Mouse (Mus musculus) urinary bladder, postnatal 36 days (tissue): Measurements from ENCODE around the gene Gnl2.
A peak's percentile ranks its signal among the peaks of the same experiment; 100 is the strongest.

Source experiments
- DNase-seq, 2 experiments: peaks; one replicate each; pipeline ENCODE4 v3.0.0; 2022; ENCODE audit warnings: low spot score in 2 of 2, mixed read lengths in 1 of 2

Gene Gnl2

DNA sequence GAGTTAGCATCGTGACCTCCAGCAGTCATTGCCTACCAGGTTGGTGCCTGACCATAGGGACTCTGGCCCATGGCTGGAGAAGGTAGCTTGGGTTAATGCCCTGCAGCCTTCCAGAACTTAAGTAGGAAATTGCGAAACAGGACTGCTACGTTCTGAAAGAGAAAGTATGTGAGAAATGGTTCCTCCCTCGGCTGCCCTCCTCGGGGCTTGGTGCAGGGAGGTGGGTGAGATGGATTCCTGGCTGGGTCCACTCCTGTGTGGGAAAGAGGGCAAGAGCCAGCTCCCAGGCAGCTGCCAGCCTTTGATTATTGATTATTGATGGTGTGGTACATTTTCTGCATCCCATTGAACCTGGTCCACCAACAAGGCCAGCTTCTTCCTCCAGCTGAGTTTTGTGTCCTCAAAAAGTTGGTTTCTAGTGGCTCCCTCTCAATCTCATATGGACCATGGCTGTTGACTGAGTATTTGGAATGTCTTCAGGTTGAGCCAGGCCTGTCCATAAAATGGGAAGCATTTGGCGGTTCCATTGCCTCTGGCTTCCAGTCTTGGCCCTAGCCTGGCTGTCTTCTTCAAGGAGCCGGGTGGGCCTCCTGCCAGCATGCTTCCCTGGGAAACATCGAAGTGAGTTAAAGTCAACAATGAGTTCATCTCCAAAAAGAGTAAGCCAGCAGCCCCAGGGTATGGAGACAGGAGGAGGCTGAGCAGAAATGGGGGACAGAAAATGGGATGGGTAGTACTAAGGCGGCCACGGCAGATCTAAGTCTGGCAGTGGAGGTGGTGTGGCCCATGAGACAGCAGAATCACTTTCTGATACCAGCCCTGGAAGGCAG, at the start of gene Gnl2:
Gnl2 (plus strand) TSS at position 780 of the 830 bp plus-strand sequence.
- peak in 1 of 2 experiments; percentile 63 for DNase-seq

DNA sequence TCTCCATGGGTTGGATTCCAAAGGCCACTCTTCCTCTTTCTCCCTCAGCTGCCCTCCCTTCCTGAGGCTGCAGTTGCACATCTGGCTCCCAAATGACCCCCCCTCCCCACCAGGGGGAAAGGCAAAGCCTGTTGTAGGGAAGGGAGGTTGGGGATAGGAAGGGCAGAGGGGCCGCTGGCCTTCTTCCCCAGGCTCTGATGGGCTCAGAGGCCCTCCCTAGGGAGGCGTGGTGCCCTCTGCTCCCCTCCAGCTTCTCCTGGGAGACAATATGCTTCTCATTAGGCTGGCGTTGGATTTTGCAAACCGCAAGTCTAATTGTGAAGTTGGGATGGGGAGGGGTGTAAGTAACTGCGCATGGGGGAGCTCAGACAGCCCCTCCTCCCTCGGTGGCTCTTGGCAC, 47.7 kb upstream of the Gnl2 start:
- DNase-seq, result no peak

DNA sequence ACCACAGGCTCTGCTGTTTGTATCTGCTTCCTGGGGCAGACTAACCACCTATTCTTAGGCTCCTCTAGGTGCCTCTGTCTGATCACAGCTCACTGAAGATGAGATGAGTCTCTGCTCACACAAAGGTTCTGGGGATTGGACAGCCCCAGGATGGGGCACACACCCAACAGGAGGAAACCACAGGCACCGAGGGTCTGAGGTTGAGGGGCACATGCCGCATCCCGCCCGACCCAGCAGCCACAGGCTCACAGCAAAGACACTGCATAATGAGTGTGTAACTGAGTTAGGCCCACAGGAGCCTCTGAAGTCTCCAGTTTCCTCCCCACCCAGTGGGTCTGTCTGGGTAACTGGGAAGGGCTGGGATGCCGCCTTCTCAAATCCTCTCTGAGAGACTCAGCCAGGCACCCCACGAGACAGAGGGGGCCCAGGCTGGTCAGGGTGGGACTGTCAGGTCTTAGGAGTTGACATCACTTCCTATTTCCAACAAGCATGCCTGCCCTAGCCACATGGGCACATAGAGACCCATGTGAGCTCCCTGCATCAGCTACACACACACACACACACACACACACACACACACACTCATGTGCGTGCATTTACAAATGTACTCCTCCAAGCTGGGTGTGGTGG, 47.1 kb upstream of the Gnl2 start:
- DNase-seq, result no peak

DNA sequence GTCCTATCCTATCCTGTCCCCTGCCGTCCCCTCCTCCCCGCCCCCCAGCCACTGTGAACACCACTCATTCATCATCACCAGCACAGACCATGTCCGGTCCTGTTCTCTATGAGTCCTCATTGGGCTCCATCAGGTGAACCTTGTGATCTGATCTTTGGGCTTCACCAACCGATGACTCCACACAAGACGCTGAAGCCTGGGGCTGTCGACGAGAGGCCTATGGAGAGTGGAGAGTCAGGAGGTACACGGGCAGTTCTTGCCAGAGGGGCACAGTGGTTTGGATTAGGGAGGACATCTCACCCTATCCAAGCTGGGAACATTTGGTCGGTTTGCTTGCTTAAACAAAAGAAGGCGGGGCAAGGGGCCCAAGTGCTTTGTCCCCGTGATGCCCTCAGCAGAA, 46.2 kb upstream of the Gnl2 start:
- DNase-seq, result no peak

DNA sequence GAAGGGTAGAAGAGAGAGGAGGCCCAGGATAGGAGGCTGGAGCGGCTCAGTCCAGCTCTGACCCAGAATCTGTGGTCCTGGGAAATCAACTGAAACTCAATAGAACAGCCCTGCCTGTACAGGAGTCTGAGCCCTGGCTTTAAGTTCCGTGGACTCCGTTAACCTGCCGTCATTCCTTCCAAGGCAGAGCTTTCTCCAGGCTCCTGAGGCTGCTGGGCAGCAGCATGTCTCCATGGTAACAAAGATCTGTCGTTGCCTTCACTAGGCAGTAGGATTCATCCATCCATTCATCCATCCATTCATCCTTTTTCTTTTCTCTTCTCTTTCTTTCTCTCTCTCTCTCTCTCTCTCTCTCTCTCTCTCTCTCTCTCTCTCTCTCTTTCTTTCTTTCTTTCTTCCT, 45.7 kb upstream of the Gnl2 start:
- no peak for DNase-seq

DNA sequence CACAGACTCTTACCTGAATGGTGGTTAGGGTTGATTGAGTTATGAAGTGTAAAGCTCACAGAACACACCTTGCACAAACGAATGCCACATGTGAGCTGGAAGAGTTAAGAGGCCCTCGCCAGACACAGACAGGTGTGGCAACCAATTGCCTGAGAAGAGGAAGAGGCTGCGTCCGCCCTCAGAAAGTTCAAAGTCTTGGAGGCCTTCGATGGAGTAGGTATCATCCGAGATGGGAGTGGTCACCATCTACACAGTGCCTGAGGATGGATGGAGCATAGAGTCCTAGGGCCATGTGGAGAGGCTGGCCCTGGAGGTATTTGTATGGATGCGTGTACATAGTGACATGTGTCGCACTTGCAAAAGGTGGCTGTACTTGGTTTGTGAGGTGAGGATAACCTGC, 45.3 kb upstream of the Gnl2 start:
- no peak for DNase-seq

DNA sequence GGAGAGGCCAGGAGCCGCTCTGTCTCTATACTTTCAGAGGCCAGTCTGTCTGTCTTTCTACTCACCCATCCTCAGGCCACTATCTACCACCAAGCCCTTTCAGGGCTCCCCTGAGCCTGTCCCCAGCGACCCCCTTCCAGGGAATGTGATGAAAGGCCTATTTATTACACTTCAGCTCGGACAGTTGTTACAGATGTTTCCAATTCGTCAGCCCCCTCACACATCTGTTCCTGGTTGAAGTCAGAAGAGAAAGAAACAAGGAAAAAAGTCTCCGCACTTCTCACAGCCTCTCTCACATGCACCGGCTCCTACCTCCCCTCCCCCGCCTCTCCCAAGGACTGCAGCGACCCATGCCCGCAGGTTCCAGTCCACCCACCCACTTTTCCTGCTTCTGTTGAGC, 44.1 kb upstream of the Gnl2 start:
- DNase-seq, result no peak

DNA sequence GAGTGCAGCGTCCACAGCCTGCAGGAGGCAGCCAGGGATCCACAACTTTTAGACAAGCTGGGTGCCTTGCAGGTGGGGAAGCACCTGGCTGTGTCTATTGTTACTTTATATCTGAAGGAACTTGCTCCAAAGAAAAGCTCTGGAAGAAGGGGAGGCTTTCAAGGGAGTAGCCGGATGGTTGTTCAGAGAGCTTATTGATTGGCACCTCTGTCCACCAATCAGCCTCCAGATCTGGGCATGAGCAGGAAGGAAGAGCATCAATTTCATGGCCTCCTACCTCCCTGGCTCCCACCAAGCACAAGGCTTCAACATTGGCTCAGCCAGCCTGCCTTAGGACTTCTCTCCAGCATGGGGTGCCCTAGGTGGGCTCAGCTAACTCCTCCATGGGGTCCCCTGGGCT, 43.1 kb upstream of the Gnl2 start:
- DNase-seq, result no peak

DNA sequence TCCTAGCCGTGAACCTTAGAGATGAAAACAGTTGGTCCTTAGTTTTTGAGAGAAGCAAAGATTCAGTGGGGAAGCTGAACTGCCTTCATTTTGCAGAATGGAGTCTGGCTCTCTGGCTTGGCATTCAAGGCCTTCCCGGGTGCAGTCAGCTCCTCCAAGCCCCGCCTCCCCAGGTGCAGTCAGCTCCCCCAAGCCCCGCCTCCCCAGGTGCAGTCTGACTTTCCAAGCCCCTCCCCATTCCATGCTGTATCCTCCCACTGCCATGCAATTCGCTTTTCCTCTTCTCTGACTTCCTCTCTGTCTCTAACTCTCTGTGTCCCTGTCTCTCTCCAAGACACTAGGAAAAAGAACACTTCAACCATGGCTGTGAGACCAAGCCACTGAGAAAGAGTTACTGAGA, 38.2 kb upstream of the Gnl2 start:
- DNase-seq, result peak in 1 of 2 experiments; percentile 18

DNA sequence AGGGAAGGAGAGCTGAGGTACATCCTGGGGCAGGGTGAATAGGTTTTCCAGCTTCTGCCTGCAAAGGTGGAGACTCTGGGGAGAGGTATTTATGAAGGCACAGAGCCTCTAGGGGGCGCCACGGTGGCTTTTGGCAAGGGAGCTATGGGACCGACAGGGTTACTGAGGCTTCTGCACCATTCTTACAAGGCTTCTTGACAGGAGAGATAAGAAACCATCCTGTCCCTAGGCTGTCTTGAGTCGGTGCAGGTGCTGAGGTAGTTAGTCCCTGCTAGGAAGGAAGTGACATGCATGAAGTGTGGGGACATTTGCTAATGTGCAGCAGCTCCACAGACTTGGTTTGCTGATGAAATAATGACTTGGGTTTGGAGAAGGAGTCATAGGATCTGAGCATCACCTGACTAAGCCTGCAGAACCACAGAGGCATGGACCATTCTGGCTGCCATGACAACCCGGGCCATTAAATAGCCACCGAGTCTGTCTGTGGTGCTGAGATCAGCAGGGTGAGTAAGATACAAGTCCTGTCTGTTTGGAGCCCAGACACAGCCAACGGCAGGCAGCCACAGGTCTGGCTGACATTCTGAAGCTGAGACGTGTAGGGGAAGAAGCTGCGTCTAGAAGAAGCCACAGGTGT, 32.4 kb upstream of the Gnl2 start:
- no peak for DNase-seq

DNA sequence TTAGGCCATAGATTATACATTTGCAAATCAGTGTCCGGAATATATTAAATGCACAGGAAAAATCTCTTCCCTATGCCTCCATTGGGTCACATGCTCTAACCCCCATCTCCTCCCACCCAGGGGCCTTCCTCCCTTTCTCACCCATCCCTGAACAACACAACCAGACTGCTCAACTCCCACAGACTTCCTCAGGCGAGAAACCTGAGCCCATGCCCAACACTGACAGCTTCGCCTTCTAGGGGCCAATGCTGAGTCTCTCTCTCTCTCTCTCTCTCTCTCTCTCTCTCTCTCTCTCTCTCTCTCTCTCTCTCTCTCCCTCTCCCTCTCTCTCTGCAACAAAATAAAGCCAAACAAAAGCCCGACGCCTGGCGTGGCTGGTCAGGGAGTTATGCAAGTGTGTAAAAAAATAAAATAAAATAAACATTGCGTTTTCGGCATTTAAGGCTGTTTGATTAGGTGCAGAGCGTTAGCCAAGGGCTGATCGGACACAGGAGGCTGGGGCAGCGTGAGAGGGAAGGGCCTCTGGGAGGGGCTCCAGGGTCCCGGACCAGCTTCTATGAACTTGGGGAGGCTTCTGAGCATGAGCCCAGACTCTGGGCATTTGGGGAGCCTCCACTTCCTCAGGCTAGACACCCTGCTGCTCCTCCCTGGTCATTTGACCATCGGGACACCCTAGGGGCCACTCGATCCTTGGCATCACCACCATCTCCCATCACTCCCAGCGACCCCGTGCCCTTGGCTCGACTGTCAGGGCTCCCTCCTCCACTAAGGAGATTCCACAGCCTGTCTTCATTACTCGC, 31.3 kb upstream of the Gnl2 start:
- DNase-seq, result peak in 1 of 2 experiments; percentile 36

DNA sequence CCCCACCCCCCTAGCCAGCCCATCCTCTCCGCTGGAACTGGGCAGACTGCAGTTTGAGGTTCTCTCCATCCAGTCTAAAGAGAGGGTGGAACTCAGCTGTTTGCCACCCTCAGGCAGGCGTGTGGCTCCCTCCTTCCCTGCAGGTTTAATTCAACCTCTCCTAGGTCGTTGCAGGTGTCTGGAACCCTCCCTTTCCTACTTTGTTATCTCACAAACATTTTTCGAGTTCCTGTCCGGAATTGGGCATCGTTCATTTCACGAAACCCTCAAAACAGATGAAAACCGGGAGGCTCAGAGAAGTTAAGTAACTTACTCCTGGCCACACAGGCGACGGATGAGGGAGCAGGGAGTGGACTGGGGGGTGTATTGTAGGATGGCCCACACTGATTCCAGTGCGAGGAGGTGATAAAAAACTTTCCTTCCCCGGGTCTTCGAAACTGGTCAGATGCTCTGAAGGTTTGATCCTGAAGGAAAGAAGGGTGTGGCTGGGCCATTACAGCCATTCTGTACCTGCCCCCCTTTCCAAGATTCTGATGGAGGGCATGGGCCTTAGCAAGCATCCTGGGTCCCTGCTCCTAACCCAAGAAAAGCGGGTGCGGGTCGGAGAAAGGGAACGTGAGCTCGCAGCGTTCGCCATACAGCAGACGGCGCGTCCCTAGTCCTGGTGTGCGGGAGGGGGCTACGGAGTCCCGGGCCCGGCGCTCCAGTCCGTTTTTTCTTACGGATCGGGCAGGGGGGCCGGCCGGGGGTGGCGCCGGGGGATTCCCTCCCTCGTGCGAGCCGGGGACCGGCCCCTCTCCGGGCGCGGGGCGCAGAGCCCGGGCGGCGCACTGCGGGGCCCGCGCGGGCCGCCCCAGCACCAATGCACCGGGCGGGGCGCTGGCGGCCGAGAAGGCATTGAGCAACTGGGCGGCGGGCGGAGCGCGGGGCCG, 30.4 kb upstream of the Gnl2 start, which contains the start of gene Rspo1:
Rspo1 (plus strand) TSS at position 760 of the 932 bp plus-strand sequence.
- DNase-seq, result peak in 1 of 2 experiments; percentile 22

DNA sequence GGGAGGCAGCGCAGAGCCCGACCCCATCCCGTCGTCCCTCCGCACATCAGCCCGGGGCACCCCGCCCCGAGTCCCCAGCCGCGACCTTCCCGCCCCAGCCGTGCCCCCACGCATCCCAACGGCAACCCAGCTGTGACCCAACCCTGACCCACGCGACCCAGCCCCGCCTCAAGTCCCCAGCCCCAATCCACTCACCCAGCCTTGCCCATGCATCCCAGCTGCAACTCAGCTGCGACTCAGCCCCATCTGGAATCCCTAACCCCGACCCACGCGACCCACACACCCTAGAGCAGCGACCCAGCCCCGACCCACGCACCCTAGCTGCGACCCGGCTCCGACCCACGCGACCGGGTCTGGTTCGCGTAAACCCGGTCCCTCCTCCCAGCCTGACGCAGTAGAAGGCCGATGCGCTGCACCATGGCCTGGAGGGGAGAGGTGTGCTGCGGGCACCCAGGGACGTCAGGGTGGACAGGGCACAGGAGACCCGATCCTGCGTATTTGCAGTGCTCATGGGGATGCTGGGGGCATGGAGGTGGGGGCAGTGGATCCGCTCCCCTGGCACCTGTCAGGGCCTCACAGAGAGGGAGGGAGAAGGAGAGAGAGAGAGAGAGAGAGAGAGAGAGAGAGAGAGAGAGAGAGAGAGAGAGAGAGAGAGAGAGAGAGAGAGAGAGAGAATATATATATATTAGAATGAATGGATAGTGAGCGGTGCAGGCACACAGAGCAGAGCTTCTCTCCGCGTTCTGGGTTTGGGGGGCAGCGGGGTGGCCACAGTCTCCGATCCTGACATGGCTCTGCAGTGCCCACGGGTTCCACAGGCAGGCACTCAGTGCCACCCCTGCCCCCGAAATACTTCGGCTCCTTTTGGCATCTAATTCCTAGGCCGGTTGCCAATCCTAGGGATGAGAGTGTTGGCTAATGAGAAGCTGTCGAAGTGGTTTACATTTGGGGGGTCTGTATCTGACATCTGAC, 29.4 kb upstream of the Gnl2 start:
- DNase-seq, result no peak

DNA sequence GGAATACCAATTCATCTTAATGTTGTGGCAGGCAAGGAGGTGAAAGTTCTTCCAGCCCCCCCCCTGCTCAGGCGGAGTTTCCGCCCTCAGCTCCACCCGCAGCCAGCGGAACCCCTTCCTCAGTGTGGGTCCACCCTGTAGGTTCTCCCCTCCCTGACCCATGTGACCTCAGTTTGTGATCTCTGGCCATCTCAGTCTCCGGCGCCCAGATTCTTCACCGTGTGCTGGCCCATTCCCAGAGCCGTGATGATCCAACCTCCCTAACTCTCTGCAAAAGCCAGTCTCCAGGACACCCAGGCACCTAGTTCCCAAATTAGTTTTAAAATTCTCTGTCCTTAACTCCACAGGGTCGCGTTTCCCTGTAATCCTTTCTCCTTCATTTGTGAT, 28.7 kb upstream of the Gnl2 start:
- DNase-seq, result no peak

DNA sequence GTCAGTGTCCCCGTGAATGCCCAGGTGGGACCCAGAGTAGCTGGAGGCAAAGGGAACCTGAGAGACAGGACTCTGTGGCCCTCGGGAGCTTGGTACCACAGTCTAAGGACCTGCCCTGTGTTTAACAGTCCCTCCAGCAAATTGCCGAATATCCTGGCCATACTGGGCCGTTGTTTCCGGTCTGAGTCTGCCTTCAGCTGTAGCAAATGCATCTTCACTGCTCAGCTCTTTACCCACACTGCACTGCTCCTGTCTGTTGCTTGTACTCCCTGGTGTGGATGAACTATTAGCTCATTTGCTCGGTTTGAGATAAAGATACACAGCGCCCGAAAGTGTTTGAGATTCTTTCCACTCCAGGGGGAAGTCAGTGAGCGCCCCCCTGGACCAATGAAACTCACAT, 28.0 kb upstream of the Gnl2 start:
- no peak for DNase-seq

DNA sequence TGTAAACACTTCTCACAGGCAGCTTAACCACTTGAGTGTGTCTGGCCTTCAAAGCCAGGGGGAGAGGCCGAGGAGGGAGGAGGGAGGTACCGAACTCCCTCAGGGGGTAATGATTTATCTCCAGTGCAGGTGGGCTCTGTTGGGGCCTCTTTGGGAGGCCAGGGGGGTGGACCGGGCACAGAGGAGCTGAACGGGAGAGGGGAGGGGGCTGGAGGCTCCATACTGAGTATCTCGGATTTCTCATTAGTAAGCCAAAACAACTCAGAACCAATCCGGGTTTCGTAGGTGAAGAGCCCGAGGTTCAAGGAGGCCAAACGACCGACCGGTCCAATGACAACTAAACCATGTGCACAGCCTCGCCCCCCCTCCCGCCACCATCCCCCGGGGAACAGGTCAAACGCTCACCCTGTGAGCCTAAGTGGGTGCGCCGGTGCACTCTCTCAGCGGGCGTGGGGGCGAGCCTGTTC, 26.6 kb upstream of the Gnl2 start:
- DNase-seq, result no peak

DNA sequence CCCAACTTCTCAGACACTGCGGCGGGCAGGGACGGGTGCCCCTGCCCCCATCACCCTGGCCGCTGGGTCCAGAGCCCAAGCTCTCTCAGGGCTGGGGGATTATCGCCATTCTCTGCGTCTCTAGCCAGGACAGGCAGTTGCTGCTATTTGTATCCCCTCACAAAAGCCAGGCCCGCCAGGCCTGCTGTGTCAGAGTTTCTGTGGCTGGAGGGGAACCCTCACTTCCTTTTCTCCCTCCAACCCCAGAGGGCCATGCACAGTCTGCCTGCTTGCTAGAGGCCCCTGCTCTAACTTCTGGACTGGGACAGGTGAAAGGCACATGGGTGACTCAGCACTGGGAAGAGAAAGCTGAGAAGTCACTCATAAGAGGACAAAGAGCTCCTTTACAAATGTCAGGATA, 26.1 kb upstream of the Gnl2 start:
- no peak for DNase-seq

DNA sequence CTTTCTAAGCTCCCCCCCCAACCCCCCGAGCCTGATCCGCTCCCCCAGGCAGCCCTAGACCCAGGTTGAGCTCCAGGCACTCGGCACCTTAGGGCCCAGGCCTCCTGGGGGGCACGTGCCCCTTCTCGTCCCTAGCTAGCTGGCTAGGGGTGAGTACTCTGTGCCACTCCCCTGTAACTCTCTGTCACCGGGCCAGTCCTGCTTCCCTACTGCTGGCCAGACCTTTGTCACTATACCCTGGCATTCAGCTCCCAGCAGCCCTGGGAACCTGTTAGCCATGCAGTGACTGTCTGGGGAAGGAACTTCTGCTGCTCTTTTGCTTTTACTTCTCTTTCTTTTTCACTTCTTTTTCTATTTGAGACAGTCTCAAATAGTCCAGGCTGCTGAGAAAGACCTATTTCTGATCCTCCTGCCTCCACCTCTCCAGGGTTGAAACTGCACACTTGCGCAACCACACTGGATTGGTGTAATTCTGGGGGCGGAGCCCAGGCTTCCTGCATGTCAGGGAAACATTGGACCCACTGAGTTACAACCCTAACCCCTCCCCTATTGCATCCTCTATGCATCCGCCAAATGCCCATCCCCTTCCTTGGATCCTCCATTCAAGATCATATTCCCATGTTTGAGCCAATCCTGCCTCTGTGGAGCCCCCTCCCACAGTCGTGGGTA, 18.8 kb upstream of the Gnl2 start:
- no peak for DNase-seq

DNA sequence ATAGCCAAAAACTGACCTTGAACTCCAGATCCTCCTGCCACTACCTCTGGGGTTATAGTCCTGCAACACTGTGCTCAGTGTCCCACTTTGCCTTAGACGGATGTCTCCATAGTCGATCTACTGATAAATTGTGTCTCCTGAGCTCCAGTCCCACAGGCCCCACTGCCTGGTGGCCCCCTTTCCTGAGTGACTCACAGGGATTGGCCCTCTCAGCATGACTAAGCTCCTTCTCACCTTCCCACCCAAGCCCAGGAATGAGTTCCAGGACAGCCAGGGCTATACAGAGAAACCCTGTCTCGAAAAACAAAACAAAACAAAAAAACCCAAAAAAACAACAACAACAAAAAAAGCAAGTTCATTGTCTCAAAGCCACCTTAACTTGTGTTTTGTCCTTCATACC, 16.8 kb upstream of the Gnl2 start:
- DNase-seq, result no peak
